Mouse (Mus musculus) midbrain, embryonic 11.5 days (tissue): ENCODE measurements around the gene Cbx4. TPM values are rescaled to one million over a fixed set of nuclear protein-coding genes. Genes with fewer than 3 reads are reported as not detected.

Experiments
- ATAC-seq: fragments of 200-750 bp; cut with Nextera tagmentation; 2 replicates; pipeline ENCODE4 v1.8.0; 2017; ENCODE audit warnings: moderate TSS enrichment, moderate library complexity; ENCODE audit not compliant: low FRiP score
- DNase-seq: peaks from one replicate; pipeline ENCODE4 v3.0.0; 2015; ENCODE audit warnings: low spot score; ENCODE audit errors: missing footprints
- H3K27ac ChIP-seq: fragments of 300-500 bp; sonication (generic); 2 replicates; pipeline ENCODE4 v1.5.1; 2014; ENCODE audit warnings: low read depth, low read length
- H3K27me3 ChIP-seq: fragments of 300-500 bp; sonication (generic); 2 replicates; pipeline ENCODE4 v1.6.1; 2014; ENCODE audit warnings: mild to moderate bottlenecking, low read length, moderate library complexity, mixed read lengths; ENCODE audit not compliant: control insufficient read depth, insufficient read depth
- H3K36me3 ChIP-seq: fragments of 300-500 bp; sonication (generic); 2 replicates; pipeline ENCODE4 v1.6.1; 2014; ENCODE audit warnings: mild to moderate bottlenecking, low read length, moderate library complexity, mixed read lengths; ENCODE audit not compliant: control insufficient read depth, insufficient read depth
- H3K4me1 ChIP-seq: fragments of 300-500 bp; sonication (generic); 2 replicates; pipeline ENCODE4 v1.6.1; 2014; ENCODE audit warnings: low read length; ENCODE audit not compliant: control insufficient read depth, insufficient read depth
- H3K4me2 ChIP-seq: fragments of 300-500 bp; sonication (generic); 2 replicates; pipeline ENCODE4 v1.6.1; 2014; ENCODE audit warnings: mild to moderate bottlenecking, moderate library complexity
- H3K4me3 ChIP-seq: fragments of 300-500 bp; sonication (generic); 2 replicates; pipeline ENCODE4 v1.5.1; 2014; ENCODE audit warnings: low read depth, low read length
- H3K9ac ChIP-seq: fragments of 300-500 bp; sonication (generic); 2 replicates; pipeline ENCODE4 v1.6.1; 2014; ENCODE audit warnings: low read length
- H3K9me3 ChIP-seq: fragments of 300-500 bp; sonication (generic); 2 replicates; pipeline ENCODE4 v1.6.1; 2016; ENCODE audit warnings: low read length; ENCODE audit not compliant: control insufficient read depth
- WGBS: fragments of 180-500 bp; shearing (Covaris S2); extraction: QIAGEN DNeasy Blood & Tissue Kit; methylation state at CpG from one replicate; pipeline ENCODE4 v1.1.7; 2014; 5-methylcytosine and 5-hydroxymethylcytosine counted together
- polyA plus RNA-seq: library from polyadenylated mRNA; unstranded; fragments of >200 nt; fragmentation: Nextera tagmentation; extraction: Ambion mirVana; gene quantifications from 2 replicates; pipeline ENCODE4 v1.2.1, GENCODE M21; 2014

Cbx4 gene
- polyA plus RNA-seq, 1 experiment from 2014 or later, result 6.3 TPM

DNA sequence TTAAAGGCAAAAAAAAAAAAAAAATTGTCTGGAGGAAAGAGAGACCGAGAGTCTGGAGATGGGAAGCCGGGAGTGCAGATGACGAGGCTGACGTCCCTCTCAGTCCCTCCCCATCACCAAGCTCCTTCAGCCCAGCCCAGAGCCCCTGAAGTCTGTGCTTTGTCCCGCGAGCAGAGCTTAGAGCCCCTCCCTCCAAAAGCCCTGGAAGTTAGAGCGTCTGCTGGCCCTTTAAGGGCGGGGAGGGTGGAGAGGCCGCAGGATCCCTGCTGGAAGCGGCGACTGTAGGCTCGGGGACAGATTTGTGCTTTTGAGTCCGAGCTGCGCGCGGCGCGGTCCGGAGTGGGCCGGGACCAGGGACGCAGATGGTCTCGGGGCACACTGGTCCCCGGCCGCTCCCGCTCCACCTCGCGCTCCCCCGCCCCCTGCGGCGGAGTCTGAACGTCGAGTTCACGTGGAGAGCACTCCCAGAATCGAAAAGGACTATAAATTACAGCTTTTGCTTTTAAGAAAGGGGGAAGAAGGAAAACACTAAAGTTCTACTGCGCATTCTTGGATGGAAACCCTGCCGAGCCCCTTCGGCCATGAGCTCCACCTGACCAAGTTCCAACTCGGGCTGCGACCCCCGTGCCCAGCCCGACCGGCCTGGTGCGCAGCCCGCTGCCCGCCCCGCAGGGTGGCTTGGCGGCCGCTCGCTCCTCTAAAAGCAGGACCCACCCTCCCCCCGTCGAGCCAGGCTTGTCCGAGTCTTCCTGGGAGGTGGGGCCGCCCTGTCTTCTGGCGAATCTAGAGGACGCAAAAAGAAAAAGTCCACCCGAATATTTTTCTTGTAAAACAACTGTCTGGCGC is 48.9 kb downstream of the Cbx4 start:
- DNase-seq (peak; percentile 97), ATAC-seq (no peak)
- peak overlapping the region; percentile 63 for H3K4me2 ChIP-seq
- H3K27me3 ChIP-seq, result peaks cover 56% of the 10 kb centered on the region
- H3K9me3 ChIP-seq, result no peaks in the 10 kb centered on the region
- H3K36me3 ChIP-seq, result 0 out of 2 replicates have a peak, but pooled peaks cover 3% of the 10 kb centered on the region
- H3K27ac ChIP-seq, result no peak overlapping the region
- H3K9ac ChIP-seq, result peak overlapping the region; percentile 39
- H3K4me1 ChIP-seq, result peaks cover 68% of the 10 kb centered on the region
- WGBS, result 1% methylated on average over 57 of the region's 57 CpGs
- peak overlapping the region; percentile 34 for H3K4me3 ChIP-seq

DNA sequence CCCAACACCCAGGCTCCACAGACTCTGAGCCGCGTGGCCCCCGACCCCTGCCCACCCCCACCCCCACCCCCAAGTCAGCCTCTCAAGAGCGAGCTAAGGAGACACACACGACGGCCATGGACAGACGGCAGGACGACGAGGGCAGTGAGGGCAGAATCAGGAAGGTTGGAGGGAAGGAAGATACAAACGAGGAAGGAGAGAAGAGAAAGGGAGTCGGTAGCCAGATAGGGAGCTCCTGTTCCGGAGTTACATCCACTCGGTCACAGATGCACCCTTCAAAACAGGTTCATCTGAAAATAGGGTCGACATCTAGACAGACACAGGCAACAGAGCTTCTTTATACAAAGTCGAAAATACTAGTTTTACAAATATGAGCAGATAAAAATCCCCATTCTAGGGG is 49.6 kb downstream of the Cbx4 start:
- Histone ChIP-seq H3K36me3 (0 out of 2 replicates have a peak, but pooled peaks cover 3% of the 10 kb centered on the region), H3K4me3 (no peak overlapping the region; the same call in 1 of the 2 replicates), H3K4me1 (peaks cover 62% of the 10 kb centered on the region), H3K4me2 (no peak overlapping the region), H3K27ac (no peak overlapping the region), H3K27me3 (peaks cover 52% of the 10 kb centered on the region), H3K9ac (no peak overlapping the region), H3K9me3 (no peaks in the 10 kb centered on the region)
- DNase-seq (no peak), ATAC-seq (no peak)
- 0% methylated on average over 15 of the region's 15 CpGs for WGBS

DNA sequence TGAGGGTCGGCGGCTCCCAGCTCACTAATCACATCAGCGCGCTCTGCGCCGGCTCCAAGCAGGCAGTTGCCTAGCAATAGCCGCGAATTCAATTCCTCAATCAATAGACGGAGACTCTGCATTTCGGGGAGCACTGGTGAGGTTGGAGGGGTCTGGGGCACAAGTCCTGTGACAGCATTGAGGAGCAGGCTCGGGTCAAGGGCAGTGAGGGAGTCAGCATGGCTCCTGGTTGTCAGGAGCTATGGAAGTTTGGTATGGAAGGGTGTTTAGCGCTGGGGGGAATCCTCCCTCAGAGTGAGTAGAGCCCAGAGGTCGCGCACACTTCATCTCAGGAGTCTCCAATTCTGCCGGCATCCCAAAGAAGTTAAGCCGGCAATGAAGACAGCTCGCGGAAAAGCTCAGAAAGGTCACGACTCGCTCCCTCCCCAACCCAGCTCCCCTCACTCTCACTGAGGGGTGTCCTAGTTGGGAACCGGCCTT is 50.3 kb downstream of the Cbx4 start:
- WGBS, result 0% methylated on average over 21 of the region's 21 CpGs

DNA sequence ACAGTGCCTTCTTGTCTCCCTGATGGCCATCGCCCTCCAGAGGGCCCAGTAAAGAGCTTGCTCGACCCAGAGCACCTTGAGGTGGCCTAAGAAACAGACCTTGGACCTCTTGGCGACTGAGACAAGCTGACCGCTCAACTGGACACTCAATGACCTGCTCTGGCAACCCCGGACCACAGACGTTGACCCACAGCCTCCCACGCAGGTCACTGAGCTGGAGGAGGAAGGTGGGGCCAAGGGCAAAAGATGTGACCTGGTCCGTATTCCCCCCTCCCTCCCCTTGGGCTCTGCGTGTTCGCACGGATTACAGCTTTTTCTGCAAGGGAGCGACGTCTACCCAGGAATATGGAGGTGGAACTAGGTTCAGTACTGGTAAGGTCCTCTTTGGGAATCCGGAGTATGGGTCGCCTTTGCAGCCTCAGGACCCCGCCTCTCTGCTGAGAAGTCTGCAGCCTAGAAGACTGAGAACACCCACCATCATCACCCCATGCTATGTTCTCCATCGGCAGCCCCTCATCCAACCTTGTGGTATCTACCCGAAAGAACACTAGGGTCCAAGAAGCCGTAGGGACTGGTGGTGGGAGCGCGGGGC is 50.8 kb downstream of the Cbx4 start:
- H3K27ac ChIP-seq, result no peak overlapping the region
- H3K9me3 ChIP-seq, result no peaks in the 10 kb centered on the region
- H3K27me3 ChIP-seq, result peaks cover 52% of the 10 kb centered on the region

More for the DNA sequence above, 50.3 kb downstream of the Cbx4 start:
- peak overlapping the region; percentile 6; the same call in 1 of the 2 replicates for H3K4me2 ChIP-seq
- H3K9ac ChIP-seq, result no peak overlapping the region
- ATAC-seq (no peak), DNase-seq (peak; percentile 97)
- H3K27me3 ChIP-seq, result peaks cover 52% of the 10 kb centered on the region
- H3K27ac ChIP-seq, result no peak overlapping the region
- 0 out of 2 replicates have a peak, but pooled peaks cover 3% of the 10 kb centered on the region for H3K36me3 ChIP-seq
- no peaks in the 10 kb centered on the region for H3K9me3 ChIP-seq
- peak overlapping the region; percentile 4; the same call in 1 of the 2 replicates for H3K4me3 ChIP-seq
- H3K4me1 ChIP-seq, result peaks cover 60% of the 10 kb centered on the region

DNA sequence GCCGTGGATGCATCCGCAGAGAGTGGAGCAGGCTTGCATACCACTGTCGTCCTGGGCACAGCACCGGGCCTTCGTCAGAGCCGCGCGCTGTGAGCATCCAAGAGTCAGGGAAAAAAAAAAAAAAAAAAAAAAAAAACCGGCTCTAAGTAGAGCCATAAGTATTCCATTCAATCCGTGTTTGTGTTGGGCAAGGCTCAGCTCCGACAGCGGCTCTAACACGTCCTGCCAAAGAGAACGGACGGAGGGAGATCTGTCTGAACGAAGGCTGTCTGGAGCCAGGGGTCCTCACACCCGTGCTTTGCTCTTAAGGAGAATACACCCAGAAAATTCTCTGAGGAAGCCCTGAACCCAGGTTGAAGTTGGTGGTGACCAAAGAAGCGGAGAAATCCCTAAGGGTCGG is 51.4 kb downstream of the Cbx4 start:
- Histone ChIP-seq H3K9ac (no peak overlapping the region; the same call in 1 of the 2 replicates), H3K4me1 (peaks cover 53% of the 10 kb centered on the region)

More for the DNA sequence above, 50.8 kb downstream of the Cbx4 start:
- Histone ChIP-seq H3K4me1 (peaks cover 59% of the 10 kb centered on the region), H3K4me3 (peak overlapping the region; percentile 4; the same call in 1 of the 2 replicates), H3K36me3 (peaks cover 3% of the 10 kb centered on the region; the same call in 1 of the 2 replicates), H3K4me2 (peak overlapping the region; percentile 6; the same call in 1 of the 2 replicates), H3K9ac (no peak overlapping the region)
- WGBS, result under 1% methylated on average over 21 of the region's 21 CpGs
- ATAC-seq (no peak), DNase-seq (no peak)

DNA sequence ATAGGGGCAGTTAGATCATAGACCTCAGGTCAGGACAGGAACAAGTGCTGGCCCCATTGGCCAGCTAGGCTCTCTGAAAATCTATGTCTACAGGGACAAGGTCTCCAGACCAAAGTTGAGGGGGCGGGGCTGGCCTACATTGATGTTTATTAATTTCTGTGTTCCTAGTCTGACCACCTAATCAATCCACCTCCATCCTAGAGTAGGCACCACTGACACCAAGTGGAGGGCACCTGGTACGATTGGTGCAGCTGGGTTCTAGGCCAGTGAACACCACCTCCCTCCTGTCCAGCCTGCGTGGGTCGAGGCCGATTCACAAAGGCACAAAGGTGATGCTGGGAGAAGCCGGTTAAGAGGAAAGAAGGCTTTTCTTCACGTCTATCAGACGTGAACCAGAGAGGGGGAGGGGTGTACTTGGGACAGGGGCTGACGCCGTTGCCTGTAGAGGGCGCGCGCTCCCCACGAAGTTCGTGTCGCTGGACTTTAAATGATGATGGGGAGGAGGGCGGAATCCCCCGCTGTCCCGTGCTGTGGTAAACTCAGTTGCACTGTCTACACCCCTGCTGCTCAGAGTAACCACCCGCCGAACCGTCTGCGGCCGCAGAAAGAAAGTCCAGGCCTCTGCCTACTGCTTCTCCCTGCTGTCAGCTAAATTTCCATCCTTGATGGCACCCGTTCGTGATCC is 52.0 kb downstream of the Cbx4 start:
- Histone ChIP-seq H3K4me2 (peak overlapping the region; percentile 40), H3K27me3 (peaks cover 45% of the 10 kb centered on the region), H3K27ac (no peak overlapping the region), H3K4me1 (peaks cover 47% of the 10 kb centered on the region), H3K9me3 (no peaks in the 10 kb centered on the region), H3K9ac (no peak overlapping the region; the same call in 1 of the 2 replicates), H3K4me3 (peak overlapping the region; percentile 15; the same call in 1 of the 2 replicates), H3K36me3 (peaks cover 8% of the 10 kb centered on the region)
- DNase-seq (peak; percentile 99), ATAC-seq (peak; percentile 54)
- under 1% methylated on average over 26 of the region's 26 CpGs for WGBS

More for the DNA sequence above, 51.4 kb downstream of the Cbx4 start:
- H3K4me3 ChIP-seq, result peak overlapping the region; percentile 15; the same call in 1 of the 2 replicates
- H3K27ac ChIP-seq, result no peak overlapping the region
- DNase-seq (peak; percentile 94), ATAC-seq (no peak)
- peak overlapping the region; percentile 40 for H3K4me2 ChIP-seq
- H3K9me3 ChIP-seq, result no peaks in the 10 kb centered on the region
- peaks cover 6% of the 10 kb centered on the region; the same call in 1 of the 2 replicates for H3K36me3 ChIP-seq
- peaks cover 51% of the 10 kb centered on the region for H3K27me3 ChIP-seq
- WGBS, result 1% methylated on average over 19 of the region's 19 CpGs

Other genes with a start within 250 kb of the Cbx4 start
- gene Rbfox3, start 174.6 kb downstream of the Cbx4 start, polyA plus RNA-seq, result 7.1 and 8.2 TPM in 2 replicates
- gene Enpp7, start 98.0 kb downstream of the Cbx4 start, polyA plus RNA-seq, result not detected in 2 replicates
- 66.7 and 70.5 TPM in 2 replicates for gene Cbx2, start 63.3 kb downstream of the Cbx4 start, polyA plus RNA-seq
- gene Cbx8, start 45.3 kb downstream of the Cbx4 start, polyA plus RNA-seq, result 11.3 and 11.9 TPM in 2 replicates
- gene Tbc1d16, start 142.3 kb upstream of the Cbx4 start, polyA plus RNA-seq, result 13.3 and 15.2 TPM in 2 replicates
- gene Ccdc40, start 142.4 kb upstream of the Cbx4 start, polyA plus RNA-seq, result 18.6 and 18.9 TPM in 2 replicates
- 15.5 and 19.0 TPM in 2 replicates for gene Gaa, start 181.7 kb upstream of the Cbx4 start, polyA plus RNA-seq
- gene Eif4a3, start 213.9 kb upstream of the Cbx4 start, polyA plus RNA-seq, result 389 and 409 TPM in 2 replicates
- not detected in 2 replicates for gene Card14, start 221.5 kb upstream of the Cbx4 start, polyA plus RNA-seq